ENCODE assay signal across 19 mouse cellular contexts in genomic region chr11:76356091-76356490, GRCm38 (mm10).
"Had no signal": no experiment of that assay in that cellular context is flagged by ENCODE, and none has a peak within 500 bp of the region (broad histone marks: within the 10 kb centered on the region; RNA-seq: fewer than 3 reads in every experiment).

No protein-coding gene starts in this region.

- DNase-seq: gastrocnemius, adult 2 months; gastrocnemius, postnatal 10 days; gastrocnemius, postnatal 25 days; heart, adult 18-20 months; heart, postnatal 10 days; heart, postnatal 4 days; kidney, adult 18-20 months; kidney, postnatal 10 days had no signal

- H3K27ac ChIP-seq: hindbrain, embryonic 13.5 days; layer of hippocampus, adult 2 months; limb, embryonic 13.5 days; limb, embryonic 15.5 days; liver, embryonic 12.5 days; liver, embryonic 14.5 days had no signal

- H3K4me2 ChIP-seq: heart, embryonic 12.5 days; hindbrain, embryonic 13.5 days; intestine, embryonic 15.5 days; limb, embryonic 13.5 days; limb, embryonic 15.5 days; liver, embryonic 12.5 days had no signal

- H3K4me3 ChIP-seq: heart, embryonic 10.5 days; heart, embryonic 12.5 days; hindbrain, embryonic 13.5 days; intestine, embryonic 15.5 days; layer of hippocampus, adult 2 months; limb, embryonic 13.5 days; limb, embryonic 15.5 days; liver, embryonic 12.5 days had no signal

- H3K9ac ChIP-seq: heart, embryonic 12.5 days; hindbrain, embryonic 13.5 days; intestine, embryonic 15.5 days; limb, embryonic 13.5 days; limb, embryonic 15.5 days; liver, embryonic 12.5 days; liver, embryonic 14.5 days had no signal

- H3K36me3 ChIP-seq: heart, embryonic 10.5 days; heart, embryonic 12.5 days; hindbrain, embryonic 13.5 days; intestine, embryonic 15.5 days; limb, embryonic 13.5 days; limb, embryonic 15.5 days; liver, embryonic 12.5 days had no signal

- H3K9me3 ChIP-seq: heart, embryonic 10.5 days; heart, embryonic 12.5 days; hindbrain, embryonic 13.5 days; intestine, embryonic 15.5 days; limb, embryonic 13.5 days; limb, embryonic 15.5 days; liver, embryonic 12.5 days had no signal

- ATAC-seq: hindbrain, embryonic 16.5 days; inflammation-experienced regulatory T-cells, adult 6 months; liver, embryonic 12.5 days had no signal

- H3K27me3 ChIP-seq: heart, embryonic 12.5 days; hindbrain, embryonic 13.5 days; intestine, embryonic 15.5 days; limb, embryonic 15.5 days; liver, embryonic 12.5 days had no signal
